Mouse (Mus musculus): ENCODE data around the gene Cox4i2.

GRCm38 (mm10) chr2:152792461-152792860, 38.5 kb downstream of the Cox4i2 start:
- TF ChIP-seq TAL1 (IDR thresholded peaks at IDR 0.05; ENCODE audit: low read length), result no peak
- TF ChIP-seq GATA1 (IDR thresholded peaks at IDR 0.05; ENCODE audit: low read length), result no peak

Data from erythroblast, embryonic 14.5 days (primary cell).